Comparison of ENCODE assay signal across 20 mouse cellular contexts in genomic region chr9:14544034-14544757, GRCm38 (mm10). TPM values are rescaled to one million over a fixed set of nuclear protein-coding genes. Genes with fewer than 3 reads are reported as not detected.
DNase-seq lines count a peak whose midpoint lies in the region; ATAC-seq and TF ChIP-seq lines count a peak whose summit lies in the region.
"Had no signal": no experiment of that assay in that cellular context is flagged by ENCODE, and none has a peak within 500 bp of the region (broad histone marks: within the 10 kb centered on the region; RNA-seq: fewer than 3 reads in every experiment).

No protein-coding gene starts in this region.

- TF ChIP-seq CTCF in kidney, postnatal 0 days (IDR thresholded peaks at IDR 0.05; ENCODE audit: low read depth), result no peak
- no peak for TF ChIP-seq CTCF in lung, embryonic 14.5 days (IDR thresholded peaks at IDR 0.05; ENCODE audit: low read depth)
- TF ChIP-seq CTCF in stomach, postnatal 0 days (IDR thresholded peaks at IDR 0.05; ENCODE audit: low read depth), result no peak

- no peak overlapping the region for H3K4me2 ChIP-seq in heart, embryonic 11.5 days
- no peak overlapping the region for H3K4me2 ChIP-seq in kidney, postnatal 0 days (ENCODE audit: low read length)
- H3K4me2 ChIP-seq in lung, embryonic 14.5 days, result no peak overlapping the region
- H3K4me2 ChIP-seq in stomach, postnatal 0 days (replicated peaks; ENCODE audit: low read depth), result no peak overlapping the region
- H3K4me2 ChIP-seq: midbrain, embryonic 11.5 days; stomach, embryonic 15.5 days had no signal

- no peak overlapping the region for H3K9ac ChIP-seq in heart, embryonic 11.5 days (ENCODE audit: low read depth, low read length)
- H3K9ac ChIP-seq in kidney, postnatal 0 days (ENCODE audit: low read depth, low read length), result no peak overlapping the region
- H3K9ac ChIP-seq in lung, embryonic 14.5 days, result no peak overlapping the region
- H3K9ac ChIP-seq in stomach, postnatal 0 days (ENCODE audit: low read length), result no peak overlapping the region
- H3K9ac ChIP-seq: stomach, embryonic 15.5 days had no signal

- no peaks in the 10 kb centered on the region for H3K27me3 ChIP-seq in heart, embryonic 11.5 days (ENCODE audit: control insufficient read depth, insufficient read depth, low read length)
- no peaks in the 10 kb centered on the region for H3K27me3 ChIP-seq in kidney, postnatal 0 days (ENCODE audit: insufficient read depth, low read length)
- H3K27me3 ChIP-seq in lung, embryonic 14.5 days (ENCODE audit: insufficient read depth, low read length), result no peaks in the 10 kb centered on the region
- H3K27me3 ChIP-seq in stomach, postnatal 0 days (ENCODE audit: control insufficient read depth, insufficient read depth, low read length), result no peaks in the 10 kb centered on the region
- H3K27me3 ChIP-seq: stomach, embryonic 15.5 days had no signal

- DNase-seq in heart, adult 18-20 months, result no peak
- DNase-seq in kidney, postnatal 0 days (ENCODE audit: low spot score), result peak; percentile 62
- DNase-seq in kidney, postnatal 4 days, result no peak
- peak; percentile 26 for DNase-seq in lung, embryonic 14.5 days
- no peak for DNase-seq in stomach, postnatal 0 days (ENCODE audit: low spot score)
- DNase-seq in cerebellum, adult 11-12 months, result no peak
- DNase-seq: cerebellum, postnatal 36 days; gastrocnemius, postnatal 36 days; kidney, postnatal 10 days; left cerebral cortex, postnatal 4 days; right cerebral cortex, adult 18-20 months; spleen, adult 18-20 months; thymus, postnatal 25 days had no signal

- no peaks in the 10 kb centered on the region for H3K9me3 ChIP-seq in heart, embryonic 11.5 days (replicated peaks; ENCODE audit: control insufficient read depth, low read length)
- H3K9me3 ChIP-seq in kidney, postnatal 0 days (replicated peaks; ENCODE audit: low read length), result no peaks in the 10 kb centered on the region
- H3K9me3 ChIP-seq in lung, embryonic 14.5 days (ENCODE audit: low read depth, low read length), result no peaks in the 10 kb centered on the region
- no peaks in the 10 kb centered on the region for H3K9me3 ChIP-seq in stomach, postnatal 0 days (ENCODE audit: control insufficient read depth, low read length)
- H3K9me3 ChIP-seq: forebrain, embryonic 10.5 days; stomach, embryonic 15.5 days had no signal

- ATAC-seq in heart, embryonic 11.5 days (replicated peaks; ENCODE audit: insufficient number of reproducible peaks, low FRiP score, low TSS enrichment), result 0 out of 2 replicates have a peak, but pooled peaks have one; percentile 14
- ATAC-seq in kidney, postnatal 0 days (replicated peaks; ENCODE audit: low FRiP score, low read depth), result no peak
- peak; percentile 71 for ATAC-seq in lung, embryonic 14.5 days (ENCODE audit: insufficient read depth)
- 0 out of 2 replicates have a peak, but pooled peaks have one; percentile 21 for ATAC-seq in stomach, postnatal 0 days (ENCODE audit: low FRiP score, low TSS enrichment)
- ATAC-seq in granulocyte monocyte progenitor cell, adult 5-6 weeks (replicated peaks; ENCODE audit: poor library complexity, severe bottlenecking), result no peak
- ATAC-seq: inflammation-experienced regulatory T-cells, adult 6 months had no signal

- peaks cover 21% of the 10 kb centered on the region for H3K36me3 ChIP-seq in heart, embryonic 11.5 days (ENCODE audit: control insufficient read depth, insufficient read depth, low read length)
- H3K36me3 ChIP-seq in kidney, postnatal 0 days (ENCODE audit: insufficient read depth, low read length), result peaks cover 31% of the 10 kb centered on the region
- peaks cover 66% of the 10 kb centered on the region for H3K36me3 ChIP-seq in lung, embryonic 14.5 days (ENCODE audit: insufficient read depth)
- peaks cover 25% of the 10 kb centered on the region for H3K36me3 ChIP-seq in stomach, postnatal 0 days (ENCODE audit: control insufficient read depth, insufficient read depth, low read length)

- no peak overlapping the region for H3K27ac ChIP-seq in heart, embryonic 11.5 days (ENCODE audit: low read depth, low read length)
- no peak overlapping the region for H3K27ac ChIP-seq in kidney, postnatal 0 days
- H3K27ac ChIP-seq in lung, embryonic 14.5 days (ENCODE audit: low read depth), result no peak overlapping the region
- no peak overlapping the region for H3K27ac ChIP-seq in stomach, postnatal 0 days (replicated peaks)
- H3K27ac ChIP-seq: forebrain, embryonic 10.5 days; stomach, embryonic 15.5 days had no signal

- WGBS in heart, embryonic 11.5 days (ENCODE audit: insufficient replicate concordance), result 32% methylated on average over 9 of the region's 9 CpGs
- WGBS in kidney, postnatal 0 days, result 52% methylated on average over 9 of the region's 9 CpGs
- 43% methylated on average over 9 of the region's 9 CpGs for WGBS in lung, embryonic 14.5 days
- 58% methylated on average over 9 of the region's 9 CpGs for WGBS in stomach, postnatal 0 days

- no peak for TF ChIP-seq EP300 in stomach, postnatal 0 days (optimal IDR thresholded peaks at IDR 0.05)

- H3K4me3 ChIP-seq in heart, embryonic 11.5 days (ENCODE audit: low read depth, low read length), result no peak overlapping the region
- no peak overlapping the region for H3K4me3 ChIP-seq in kidney, postnatal 0 days (replicated peaks; ENCODE audit: low read depth, low read length)
- H3K4me3 ChIP-seq in lung, embryonic 14.5 days (ENCODE audit: low read depth, low read length), result no peak overlapping the region
- no peak overlapping the region for H3K4me3 ChIP-seq in stomach, postnatal 0 days (ENCODE audit: low read depth, low read length)
- H3K4me3 ChIP-seq: forebrain, embryonic 10.5 days; stomach, embryonic 15.5 days had no signal

- H3K4me1 ChIP-seq in heart, embryonic 11.5 days (ENCODE audit: control insufficient read depth, insufficient read depth, low read length), result peaks cover 12% of the 10 kb centered on the region
- H3K4me1 ChIP-seq in kidney, postnatal 0 days (replicated peaks; ENCODE audit: insufficient read depth, low read length), result no peaks in the 10 kb centered on the region
- H3K4me1 ChIP-seq in lung, embryonic 14.5 days (ENCODE audit: insufficient read depth), result no peaks in the 10 kb centered on the region
- H3K4me1 ChIP-seq in stomach, postnatal 0 days (replicated peaks; ENCODE audit: control insufficient read depth, insufficient read depth), result no peaks in the 10 kb centered on the region
- H3K4me1 ChIP-seq: forebrain, embryonic 10.5 days; stomach, embryonic 15.5 days had no signal

RNA-seq across cellular contexts. Expression of gene Cwc15, which starts 43.8 kb away (rescaled TPM):
- 147 and 149 TPM in 2 replicates for polyA plus RNA-seq in heart, embryonic 11.5 days (2014; fragmentation: Nextera tagmentation; extraction: Ambion mirVana)
- total RNA-seq in heart, adult 18-20 months (2021), result 10 to 100 TPM; 66.3 to 67.3 TPM
- polyA plus RNA-seq in kidney, postnatal 0 days (2015; fragmentation: Nextera tagmentation; extraction: Ambion mirVana), result 155 and 171 TPM in 2 replicates
- polyA plus RNA-seq in lung, embryonic 14.5 days (2014; fragmentation: Nextera tagmentation; extraction: Ambion mirVana), result 146 and 148 TPM in 2 replicates
- polyA plus RNA-seq in stomach, postnatal 0 days (2015; fragmentation: Nextera tagmentation; extraction: Ambion mirVana), result 115 and 120 TPM in 2 replicates
- total RNA-seq in granulocyte monocyte progenitor cell, adult 5-6 weeks (2014; fragmentation: Nextera tagmentation), result 180 and 225 TPM in 2 replicates
- total RNA-seq in granulocyte monocyte progenitor cell, adult 5-6 weeks (2017), result 214 and 236 TPM in 2 replicates

RNA-seq across cellular contexts. Expression of gene Kdm4d, which starts 43.9 kb away (rescaled TPM):
- 0.13 TPM in 1 of 2 replicates, not detected in the other for polyA plus RNA-seq in heart, embryonic 11.5 days (2014; fragmentation: Nextera tagmentation; extraction: Ambion mirVana)
- not detected for total RNA-seq in heart, adult 18-20 months (2021)
- polyA plus RNA-seq in kidney, postnatal 0 days (2015; fragmentation: Nextera tagmentation; extraction: Ambion mirVana), result 0.18 and 0.22 TPM in 2 replicates
- 0.30 and 0.88 TPM in 2 replicates for polyA plus RNA-seq in lung, embryonic 14.5 days (2014; fragmentation: Nextera tagmentation; extraction: Ambion mirVana)
- 0.16 and 0.21 TPM in 2 replicates for polyA plus RNA-seq in stomach, postnatal 0 days (2015; fragmentation: Nextera tagmentation; extraction: Ambion mirVana)
- total RNA-seq in granulocyte monocyte progenitor cell, adult 5-6 weeks (2014; fragmentation: Nextera tagmentation), result 0.19 TPM in 1 of 2 replicates, not detected in the other
- total RNA-seq in granulocyte monocyte progenitor cell, adult 5-6 weeks (2017), result 0.10 and 0.82 TPM in 2 replicates
- total RNA-seq: gastrocnemius, postnatal 36 days; neutrophil, adult 5-6 weeks had no signal

Comparison
In these comparisons a context has a peak if more than half of its experiments do, and no peak if none do; other contexts are left out.
1. DNase-seq: peak in kidney, postnatal 0 days (single experiment) and lung, embryonic 14.5 days (single experiment); none in heart, adult 18-20 months (0 of 2), kidney, postnatal 4 days (0 of 2), stomach, postnatal 0 days (single experiment) and cerebellum, adult 11-12 months (single experiment).
2. ATAC-seq: peak in heart, embryonic 11.5 days (single experiment), lung, embryonic 14.5 days (single experiment) and stomach, postnatal 0 days (single experiment); none in kidney, postnatal 0 days (single experiment) and granulocyte monocyte progenitor cell, adult 5-6 weeks (single experiment).